Mouse (Mus musculus) neural tube, embryonic 11.5 days (tissue): ENCODE data around the gene Zfp970. TPM values are rescaled to one million over a fixed set of nuclear protein-coding genes. Genes with fewer than 3 reads are reported as not detected.
"Not testable (repeated sequence)": the region's sequence is repeated elsewhere in the genome, so short reads cannot be mapped to it uniquely, and the experiment has no call there.

Experiments
- ATAC-seq: fragments of 200-750 bp; cut with Nextera tagmentation; 2 replicates; pipeline ENCODE4 v1.8.0; 2017; ENCODE audit warnings: moderate number of reproducible peaks, mild to moderate bottlenecking, moderate TSS enrichment, moderate library complexity; ENCODE audit not compliant: insufficient read depth, low FRiP score, low TSS enrichment
- DNase-seq: peaks from one replicate; pipeline ENCODE4 v3.0.0-alpha.2; 2015; ENCODE audit warnings: low spot score
- H3K27ac ChIP-seq: fragments of 300-500 bp; sonication (generic); 2 replicates; pipeline ENCODE4 v1.5.1; 2014; ENCODE audit warnings: low read depth, mild to moderate bottlenecking, low read length
- H3K27me3 ChIP-seq: fragments of 300-500 bp; sonication (generic); 2 replicates; pipeline ENCODE4 v1.6.1; 2014; ENCODE audit warnings: mild to moderate bottlenecking, low read length, mixed read lengths; ENCODE audit not compliant: control insufficient read depth, insufficient read depth
- H3K36me3 ChIP-seq: fragments of 300-500 bp; sonication (generic); 2 replicates; pipeline ENCODE4 v1.6.1; 2014; ENCODE audit warnings: mild to moderate bottlenecking, low read length, moderate library complexity, mixed read lengths; ENCODE audit not compliant: control insufficient read depth, insufficient read depth
- H3K4me1 ChIP-seq: fragments of 300-500 bp; sonication (generic); 2 replicates; pipeline ENCODE4 v1.6.1; 2014; ENCODE audit warnings: low read length, mixed read lengths; ENCODE audit not compliant: control insufficient read depth, insufficient read depth
- H3K4me2 ChIP-seq: fragments of 300-500 bp; sonication (generic); 2 replicates; pipeline ENCODE4 v1.6.1; 2014; ENCODE audit warnings: low read depth, mild to moderate bottlenecking, moderate library complexity
- H3K4me3 ChIP-seq: fragments of 300-500 bp; sonication (generic); 2 replicates; pipeline ENCODE4 v1.5.1; 2014; ENCODE audit warnings: low read depth, low read length
- H3K9ac ChIP-seq: fragments of 300-500 bp; sonication (generic); 2 replicates; pipeline ENCODE4 v1.6.1; 2014; ENCODE audit warnings: mild to moderate bottlenecking, low read length
- H3K9me3 ChIP-seq: fragments of 300-500 bp; sonication (generic); 2 replicates; pipeline ENCODE4 v1.6.1; 2016; ENCODE audit warnings: low read length; ENCODE audit not compliant: control insufficient read depth
- WGBS: fragments of 180-500 bp; shearing (Covaris S2); extraction: QIAGEN DNeasy Blood & Tissue Kit; methylation state at CpG from one replicate; pipeline ENCODE4 v1.1.7; 2014; 5-methylcytosine and 5-hydroxymethylcytosine counted together
- polyA plus RNA-seq: library from polyadenylated mRNA; unstranded; fragments of >200 nt; fragmentation: Nextera tagmentation; extraction: Ambion mirVana; gene quantifications from 2 replicates; pipeline ENCODE4 v1.2.1, GENCODE M21; 2014

Zfp970 gene
- polyA plus RNA-seq: 8.3 and 10.0 TPM in 2 replicates

DNA sequence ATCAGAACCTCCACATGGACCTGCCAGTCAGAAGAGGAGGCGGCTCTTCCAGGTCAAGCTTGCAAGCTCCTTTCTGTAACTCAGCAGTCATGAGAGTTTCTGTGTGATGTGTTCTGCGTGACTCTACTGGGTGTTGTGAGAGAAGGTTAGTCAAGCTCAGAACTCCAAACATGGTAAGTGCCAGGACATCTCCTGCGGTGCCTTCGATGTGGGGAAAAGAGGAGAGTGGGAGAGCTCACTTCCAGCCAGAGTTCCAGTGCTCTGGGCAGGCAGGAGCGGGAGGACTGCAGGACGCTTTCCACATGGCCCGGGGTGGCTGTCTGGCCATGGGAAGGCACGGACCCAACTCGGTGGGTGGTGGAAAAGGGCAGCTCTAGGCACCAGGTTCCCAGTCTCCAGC lies at the start of gene Zfp970:
Gene Zfp970, plus strand, starts transcription at position 58 of the 400 bp plus-strand sequence.
- peak within 1 kb of the TSS; percentile 20; the same call in 1 of the 2 replicates for H3K4me3 ChIP-seq
- not testable (repeated sequence) for ATAC-seq, H3K4me2 ChIP-seq, H3K27me3 ChIP-seq, H3K36me3 ChIP-seq, H3K9ac ChIP-seq, H3K9me3 ChIP-seq, H3K27ac ChIP-seq, H3K4me1 ChIP-seq
- DNase-seq: peak; percentile 11
- WGBS: 9% methylated on average over 8 of the region's 9 CpGs

DNA sequence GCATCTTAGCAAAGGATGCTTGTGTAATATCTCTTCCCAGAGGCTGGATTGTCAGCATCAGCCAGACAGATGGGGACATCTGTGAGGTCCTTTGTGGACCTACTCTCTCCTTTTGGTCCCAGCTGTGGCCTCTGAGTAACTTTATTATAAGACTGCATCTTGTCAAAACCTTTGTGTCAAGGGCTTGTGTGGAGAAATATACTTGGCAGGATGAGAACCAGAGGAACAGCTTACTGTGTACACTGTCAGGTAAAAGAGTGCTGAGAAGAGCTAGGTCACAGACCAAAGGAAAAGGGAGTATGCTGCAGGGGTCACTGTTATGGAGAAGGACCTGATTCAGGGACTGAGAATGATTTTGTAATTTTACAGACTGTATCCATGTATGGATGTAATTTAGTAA lies 3.7 kb downstream of the Zfp970 start:
- H3K27me3 ChIP-seq, H3K36me3 ChIP-seq, H3K9me3 ChIP-seq, H3K4me1 ChIP-seq, H3K9ac ChIP-seq, H3K4me3 ChIP-seq, DNase-seq, ATAC-seq, H3K4me2 ChIP-seq, H3K27ac ChIP-seq: not testable (repeated sequence)

DNA sequence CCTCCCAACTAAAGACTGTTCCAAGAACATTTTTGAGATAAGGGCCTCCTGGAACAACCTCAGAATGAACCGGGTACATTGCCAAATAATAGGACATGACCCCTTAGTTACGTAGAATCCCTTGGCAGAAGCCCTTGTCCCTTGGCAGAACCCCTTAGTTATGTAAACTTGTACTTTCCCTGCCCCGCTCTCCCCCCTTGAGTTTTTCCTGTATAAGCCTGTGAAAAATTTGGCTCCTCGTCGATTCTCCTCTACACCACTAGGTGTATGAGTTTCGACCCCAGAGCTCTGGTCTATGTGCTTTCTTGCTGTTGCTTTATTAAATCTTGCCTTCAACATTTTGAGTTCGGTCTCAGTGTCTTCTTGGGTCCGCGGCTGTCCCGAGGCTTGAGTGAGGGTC lies 7.7 kb downstream of the Zfp970 start:
- H3K9ac ChIP-seq, H3K4me1 ChIP-seq, H3K27ac ChIP-seq, H3K36me3 ChIP-seq, H3K4me2 ChIP-seq, H3K9me3 ChIP-seq, H3K27me3 ChIP-seq, H3K4me3 ChIP-seq, ATAC-seq, DNase-seq: not testable (repeated sequence)
- 86% methylated on average over 5 of the region's 10 CpGs for WGBS

DNA sequence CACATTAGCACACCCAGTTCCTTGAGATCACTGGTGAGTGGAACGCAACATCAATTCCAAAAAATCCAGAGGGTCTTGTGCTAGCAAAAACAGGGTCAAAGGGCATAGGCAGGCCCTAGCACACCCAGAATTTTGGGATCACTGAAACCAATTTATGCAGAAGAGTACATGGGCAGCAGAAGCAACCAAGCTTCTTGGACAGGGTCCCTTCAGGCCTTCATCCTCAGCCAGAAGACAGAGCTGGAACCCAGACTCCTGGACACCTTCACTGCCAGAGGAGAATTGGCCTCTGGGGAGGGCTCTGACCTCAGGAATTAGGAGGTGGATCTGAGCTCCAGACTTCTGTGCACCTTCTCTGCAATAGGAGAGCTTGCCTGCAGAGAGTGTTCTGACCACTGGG lies 17.4 kb downstream of the Zfp970 start:
- not testable (repeated sequence) for H3K9ac ChIP-seq, H3K9me3 ChIP-seq, H3K4me3 ChIP-seq, H3K27ac ChIP-seq, ATAC-seq, H3K4me2 ChIP-seq, H3K4me1 ChIP-seq, DNase-seq, H3K27me3 ChIP-seq, H3K36me3 ChIP-seq
- WGBS: 82% methylated on average over 1 of the region's 1 CpGs

DNA sequence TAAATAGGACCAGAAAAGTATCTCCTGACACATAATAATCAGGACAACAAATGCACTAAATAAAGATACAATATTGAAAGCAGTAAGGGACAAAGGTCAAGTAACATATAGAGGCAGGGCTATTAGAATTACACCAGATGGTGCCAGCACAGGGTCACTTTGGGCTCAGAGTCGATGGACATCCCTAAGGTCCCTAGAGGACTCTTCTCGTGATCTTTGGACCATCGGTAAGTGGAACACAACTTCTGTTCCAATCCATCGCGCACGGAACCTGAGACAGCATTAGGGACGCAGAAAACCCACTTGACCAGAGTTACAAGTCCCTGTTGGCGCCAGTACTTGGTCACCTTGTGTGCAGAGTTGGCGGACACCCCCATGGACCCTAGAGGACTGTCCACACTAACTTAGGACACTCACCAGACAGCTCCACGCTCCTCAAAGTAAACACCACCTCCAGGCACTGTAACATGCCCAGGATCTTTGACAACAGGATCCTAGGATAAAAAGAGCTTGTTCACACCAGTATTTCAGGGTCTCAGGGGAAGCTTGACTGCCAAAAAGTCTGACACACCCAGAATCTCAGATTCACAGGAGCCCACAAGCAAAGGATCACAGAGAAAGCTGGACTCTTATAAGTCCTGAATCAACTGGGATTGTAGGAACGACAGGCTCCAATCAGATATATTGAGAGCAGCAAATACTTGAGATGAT lies 18.9 kb downstream of the Zfp970 start:
- not testable (repeated sequence) for H3K4me1 ChIP-seq, ATAC-seq, H3K27me3 ChIP-seq, DNase-seq, H3K4me2 ChIP-seq, H3K36me3 ChIP-seq, H3K9me3 ChIP-seq, H3K9ac ChIP-seq, H3K27ac ChIP-seq, H3K4me3 ChIP-seq
- WGBS: 88% methylated on average over 11 of the region's 11 CpGs

DNA sequence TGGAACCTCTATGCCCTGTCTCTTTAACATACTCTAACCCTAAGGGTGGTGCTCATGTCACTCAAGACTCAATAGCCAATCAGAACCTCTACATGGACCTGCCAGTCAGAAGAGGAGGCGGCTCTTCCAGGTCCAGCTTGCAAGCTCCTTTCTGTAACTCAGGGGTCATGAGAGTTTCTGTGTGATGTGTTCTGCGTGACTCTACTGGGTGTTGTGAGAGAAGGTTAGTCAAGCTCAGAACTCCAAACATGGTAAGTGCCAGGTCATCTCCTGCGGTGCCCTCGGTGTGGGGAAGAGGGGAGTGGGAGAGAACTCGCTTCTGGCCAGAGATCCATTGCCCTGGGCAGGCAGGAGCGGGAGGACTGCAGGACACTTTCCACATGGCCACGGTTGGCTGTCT lies 33.5 kb downstream of the Zfp970 start, which contains the start of gene Gm14403:
Gene Gm14403, plus strand, starts transcription at position 149 of the 400 bp plus-strand sequence.
- peak; percentile 21 for DNase-seq
- not testable (repeated sequence) for H3K4me1 ChIP-seq, H3K9me3 ChIP-seq, H3K36me3 ChIP-seq, H3K4me2 ChIP-seq, ATAC-seq, H3K27me3 ChIP-seq, H3K9ac ChIP-seq, H3K27ac ChIP-seq
- peak within 1 kb of the TSS; percentile 20; the same call in 1 of the 2 replicates for H3K4me3 ChIP-seq
- WGBS: 27% methylated on average over 7 of the region's 7 CpGs

DNA sequence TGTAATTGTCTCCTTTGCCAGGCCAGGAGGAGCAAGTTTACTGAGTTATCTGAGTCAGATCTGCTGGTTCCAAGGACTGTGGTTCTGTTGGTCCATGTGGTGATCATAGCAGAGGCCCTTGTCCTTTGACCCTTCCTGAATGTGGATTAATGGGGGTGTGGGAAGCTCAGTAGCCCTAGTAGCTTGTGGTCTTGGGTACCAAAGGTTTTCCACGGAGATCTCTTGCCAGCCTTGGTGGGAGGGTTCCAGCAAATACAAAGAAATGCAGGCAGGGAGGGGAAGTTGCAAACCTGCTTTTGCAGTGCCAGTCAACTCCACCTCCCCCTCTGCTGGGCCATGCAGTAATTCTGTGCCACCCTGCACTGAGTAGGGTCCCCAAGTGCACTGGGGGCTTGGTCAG lies 34.6 kb downstream of the Zfp970 start:
- ATAC-seq, H3K9me3 ChIP-seq, H3K4me3 ChIP-seq, H3K9ac ChIP-seq, H3K4me2 ChIP-seq, H3K27me3 ChIP-seq, H3K27ac ChIP-seq, H3K4me1 ChIP-seq, DNase-seq, H3K36me3 ChIP-seq: not testable (repeated sequence)
- WGBS: 65% methylated on average over 1 of the region's 1 CpGs

DNA sequence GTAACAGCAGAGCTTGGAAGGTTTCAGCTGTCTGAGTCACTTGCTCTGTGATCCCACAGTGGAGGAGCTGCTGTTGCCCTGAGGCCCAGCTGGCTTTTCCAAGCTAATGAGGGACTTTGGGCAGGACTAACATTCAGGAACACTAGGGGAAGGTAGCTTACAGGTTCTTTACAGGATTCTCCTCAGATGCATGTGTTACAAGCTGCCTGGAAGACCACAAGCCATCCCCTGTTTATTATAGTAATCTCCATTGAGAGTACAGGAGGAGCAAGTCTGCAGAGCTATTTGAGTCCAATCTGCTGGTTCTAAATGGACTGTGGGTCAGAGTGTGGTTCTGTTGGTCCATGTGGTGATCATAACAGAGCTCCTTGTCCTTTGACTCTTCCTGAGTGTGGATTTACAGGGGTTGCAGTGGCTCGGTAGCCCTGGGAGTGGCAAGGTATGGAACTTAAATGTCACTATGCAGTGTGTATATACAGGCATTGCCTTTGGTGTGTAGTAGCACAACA lies 40.7 kb downstream of the Zfp970 start:
- H3K4me3 ChIP-seq, H3K4me1 ChIP-seq, ATAC-seq, H3K9me3 ChIP-seq, H3K9ac ChIP-seq, H3K27ac ChIP-seq, H3K36me3 ChIP-seq, H3K27me3 ChIP-seq, DNase-seq, H3K4me2 ChIP-seq: not testable (repeated sequence)
- 92% methylated on average over 1 of the region's 1 CpGs for WGBS

DNA sequence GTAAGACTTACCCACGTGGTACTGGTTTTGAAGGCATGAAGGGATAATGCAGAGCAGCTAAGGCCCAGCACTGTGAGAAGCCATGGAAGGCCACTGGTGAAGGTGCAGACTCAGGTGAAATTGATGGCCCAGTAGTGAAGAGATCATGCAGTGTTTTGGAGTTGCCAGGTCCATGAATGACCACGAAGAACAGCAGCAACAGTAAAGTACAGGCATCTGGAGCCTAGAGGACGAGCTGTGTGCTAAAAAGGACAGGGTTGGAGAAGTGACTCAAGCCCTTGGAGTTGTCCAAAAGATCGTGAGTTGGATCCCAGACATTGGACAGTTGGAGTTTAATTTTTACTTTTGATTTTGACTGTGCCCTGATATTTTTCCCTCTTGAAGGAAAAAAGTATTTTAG lies 46.8 kb downstream of the Zfp970 start:
- H3K9ac ChIP-seq, ATAC-seq, H3K36me3 ChIP-seq, DNase-seq, H3K9me3 ChIP-seq, H3K4me3 ChIP-seq, H3K27me3 ChIP-seq, H3K4me1 ChIP-seq, H3K27ac ChIP-seq, H3K4me2 ChIP-seq: not testable (repeated sequence)
- WGBS: 73% methylated on average over 4 of the region's 4 CpGs
